Mouse (Mus musculus) gastrocnemius, postnatal 25 days (tissue): ENCODE measurements around the gene Ski. TPM values are rescaled to one million over a fixed set of nuclear protein-coding genes. Genes with fewer than 3 reads are reported as not detected.

Experiments
- DNase-seq: peaks from one replicate; pipeline ENCODE4 v3.0.0; 2022
- total RNA-seq, 2 experiments: library from RNA; stranded (reverse); gene quantifications; 1 replicate in 1 of 2; 2 replicates in 1 of 2; pipeline ENCODE4 v1.2.3; 2021

Gene Ski
- total RNA-seq, 2 experiments from 2014 or later, result 31.3 to 34.7 TPM

GRCm38 (mm10) chr4:155214188-155214587 lies 8.2 kb downstream of the Ski start:
- no peak for DNase-seq

DNA sequence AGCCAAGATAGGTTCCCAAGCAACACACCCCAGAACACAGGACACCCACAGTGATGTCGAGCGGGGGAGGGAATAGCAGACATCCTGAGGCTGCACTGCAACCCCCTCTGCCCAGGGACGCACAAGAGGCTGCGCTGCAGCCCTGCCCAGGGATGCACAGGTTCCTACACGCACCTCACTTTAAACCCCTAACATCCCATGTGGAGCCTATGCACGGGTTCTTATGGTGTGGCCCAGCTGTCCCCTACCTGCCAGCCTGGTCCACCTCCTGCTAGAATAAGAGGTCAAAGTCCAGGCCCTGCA lies 8.7 kb downstream of the Ski start:
- DNase-seq, result no peak

- DNase-seq, result no peak
Observed at GRCm38 (mm10) chr4:155213052-155213751, 9.2 kb downstream of the Ski start.

DNA sequence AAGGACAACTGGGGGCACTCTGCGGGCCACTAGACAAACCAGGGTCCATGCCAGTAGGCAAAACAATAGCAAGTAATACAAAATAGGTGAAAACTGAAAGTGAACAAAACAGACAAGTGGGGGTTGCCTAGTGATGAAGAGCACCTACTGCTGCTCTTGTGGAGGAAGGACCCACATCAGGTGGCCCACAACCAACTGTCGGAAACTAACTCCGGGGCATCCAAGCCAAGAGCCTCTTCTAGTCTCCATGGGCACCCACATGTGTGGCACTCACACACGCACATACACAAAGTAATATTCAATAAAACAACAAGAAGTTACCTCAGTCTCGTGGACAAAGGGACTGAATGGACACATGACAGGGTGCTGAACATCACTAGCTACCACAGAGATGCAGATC lies 12.9 kb downstream of the Ski start:
- DNase-seq, result no peak

GRCm38 (mm10) chr4:155209079-155209478 lies 13.3 kb downstream of the Ski start:
- DNase-seq, result no peak

GRCm38 (mm10) chr4:155208613-155209012 lies 13.8 kb downstream of the Ski start:
- DNase-seq, result no peak

DNA sequence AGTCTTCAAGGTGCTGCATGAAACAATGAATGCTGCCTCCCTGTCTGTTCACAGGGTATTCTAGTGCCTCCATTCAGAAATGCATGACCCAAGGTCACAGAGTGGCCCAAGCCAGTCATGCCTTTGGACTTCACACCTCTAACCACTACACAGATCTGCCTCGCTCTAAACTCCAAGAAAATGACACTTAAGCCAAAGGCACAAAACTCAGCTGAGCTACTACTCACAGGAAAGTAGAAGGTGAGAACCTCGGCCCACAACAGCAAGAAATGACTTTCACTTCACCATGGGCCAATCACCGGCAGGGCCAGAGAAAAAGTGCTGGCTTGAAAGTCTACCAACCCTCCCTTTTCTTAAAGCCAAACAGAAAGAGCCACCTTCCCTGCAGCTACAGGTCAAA lies 14.6 kb downstream of the Ski start:
- DNase-seq, result no peak

DNA sequence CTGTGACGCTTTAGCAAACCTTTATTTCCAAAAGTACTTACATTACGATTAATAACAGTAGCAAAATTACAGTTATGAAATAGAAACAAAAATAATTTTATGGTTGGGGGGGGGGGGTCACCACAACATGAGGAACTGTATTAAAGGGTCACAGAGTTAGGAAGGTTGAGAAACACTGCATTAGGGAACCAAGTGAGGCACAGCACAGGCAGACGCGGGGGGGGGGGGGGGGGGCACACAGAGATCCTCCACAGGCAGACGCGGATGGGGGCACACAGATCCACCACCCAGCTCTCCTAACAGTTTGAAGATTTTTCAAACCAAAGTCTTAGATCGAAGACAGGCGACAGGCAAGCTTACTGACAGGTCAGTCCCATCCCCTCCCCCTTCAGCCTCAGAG lies 15.9 kb downstream of the Ski start:
- no peak for DNase-seq

DNA sequence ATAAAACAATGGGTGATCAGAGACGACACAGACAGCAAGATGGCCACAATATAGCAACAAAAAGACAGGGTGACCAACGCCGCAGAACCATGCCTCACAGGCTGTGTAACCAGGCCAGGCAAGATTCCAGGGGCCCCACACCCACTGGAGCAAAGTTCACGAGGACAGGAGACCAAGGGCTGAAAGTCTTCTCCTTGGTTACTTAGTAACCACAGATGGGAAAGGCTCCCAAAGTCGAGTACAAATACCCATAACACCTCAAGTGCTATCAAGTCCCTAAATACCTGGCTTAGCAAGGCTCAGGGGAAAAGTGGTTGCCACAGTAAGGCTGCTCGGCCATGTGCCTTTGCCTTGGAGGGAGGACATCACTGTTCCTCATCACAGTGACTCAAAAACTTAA lies 16.5 kb downstream of the Ski start:
- DNase-seq, result no peak

DNA sequence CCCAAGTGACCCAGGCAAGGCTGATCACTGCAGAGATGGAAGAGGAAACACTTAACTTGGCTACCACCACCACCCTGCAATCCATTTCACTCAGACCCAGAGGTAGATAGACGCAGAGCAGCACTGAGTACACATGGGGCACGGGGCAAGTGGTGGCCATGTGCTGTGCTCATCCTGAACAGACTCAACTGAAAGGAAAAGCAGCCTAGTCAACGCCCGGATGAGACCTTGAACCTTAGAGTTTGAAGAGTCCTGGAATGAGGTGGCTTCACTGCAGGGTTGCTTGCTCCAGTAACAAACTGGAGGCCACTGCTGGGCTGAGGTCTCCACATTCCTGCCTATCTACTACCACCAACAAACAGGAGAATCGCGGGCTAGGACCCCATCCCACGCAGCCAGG lies 20.6 kb downstream of the Ski start:
- DNase-seq, result no peak

DNA sequence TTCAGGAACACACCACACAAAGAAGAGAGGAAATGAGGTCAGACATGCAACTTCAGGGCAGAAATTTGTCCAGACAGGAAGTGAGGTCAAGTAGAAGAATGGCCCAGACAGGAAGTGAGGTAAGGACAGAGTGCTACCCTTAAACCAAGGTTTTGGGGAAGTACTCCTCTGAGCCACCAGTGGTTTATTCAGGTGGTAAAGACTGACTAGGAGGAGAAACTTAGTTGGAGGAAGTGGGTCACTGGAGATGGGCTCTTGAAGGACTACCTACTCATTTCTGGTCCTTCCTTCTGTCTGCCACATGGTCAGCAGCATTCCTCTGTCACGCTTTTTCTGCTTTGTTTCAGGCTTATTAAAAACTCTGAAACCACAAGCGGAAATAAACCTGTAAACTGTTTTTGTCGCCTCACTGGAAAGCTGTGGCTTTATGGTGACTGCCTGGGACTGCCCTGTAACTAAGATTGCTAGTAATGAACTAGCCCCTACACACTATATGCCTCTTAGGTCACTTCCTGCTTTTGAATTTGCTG lies 21.5 kb downstream of the Ski start:
- DNase-seq, result no peak

DNA sequence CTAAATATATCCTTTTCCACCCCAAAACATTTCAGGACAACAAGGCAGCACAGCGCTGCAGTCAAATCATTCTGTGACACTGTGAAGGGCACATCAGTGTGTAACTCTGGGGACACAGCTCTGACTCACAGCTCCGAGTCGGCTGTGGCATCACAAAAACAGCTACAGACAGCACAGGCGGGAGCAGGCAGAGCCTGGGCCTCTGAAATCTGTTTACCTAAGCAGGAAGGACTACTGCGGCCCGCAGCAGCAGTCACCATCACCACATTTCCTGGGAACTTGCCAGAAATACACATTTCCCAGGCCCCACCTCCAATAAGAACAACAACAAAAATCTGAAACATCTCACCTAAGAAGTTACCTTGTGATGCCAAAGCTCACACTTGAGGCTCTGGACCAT lies 24.7 kb downstream of the Ski start:
- DNase-seq, result no peak

DNA sequence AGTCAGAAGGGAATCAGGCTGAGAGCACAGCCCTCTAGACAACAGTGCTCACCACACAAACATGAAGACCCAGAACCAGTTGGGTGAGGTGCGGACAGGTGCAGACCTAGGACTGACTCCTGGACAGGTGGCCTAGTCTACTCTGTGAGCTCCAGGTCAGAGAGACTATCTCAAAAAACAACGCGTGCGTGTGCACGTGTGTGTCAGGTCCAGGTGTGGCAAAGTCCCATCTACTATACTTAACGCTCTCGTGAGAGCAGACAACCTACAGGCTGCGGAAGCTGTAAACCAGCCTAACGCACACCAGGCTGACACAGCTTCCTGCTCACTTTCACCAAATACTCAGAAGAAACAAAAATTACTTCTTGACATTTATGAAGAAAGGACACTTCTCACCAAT lies 27.2 kb downstream of the Ski start:
- no peak for DNase-seq

- no peak for DNase-seq
Observed at GRCm38 (mm10) chr4:155190275-155190674, 32.1 kb downstream of the Ski start.

DNA sequence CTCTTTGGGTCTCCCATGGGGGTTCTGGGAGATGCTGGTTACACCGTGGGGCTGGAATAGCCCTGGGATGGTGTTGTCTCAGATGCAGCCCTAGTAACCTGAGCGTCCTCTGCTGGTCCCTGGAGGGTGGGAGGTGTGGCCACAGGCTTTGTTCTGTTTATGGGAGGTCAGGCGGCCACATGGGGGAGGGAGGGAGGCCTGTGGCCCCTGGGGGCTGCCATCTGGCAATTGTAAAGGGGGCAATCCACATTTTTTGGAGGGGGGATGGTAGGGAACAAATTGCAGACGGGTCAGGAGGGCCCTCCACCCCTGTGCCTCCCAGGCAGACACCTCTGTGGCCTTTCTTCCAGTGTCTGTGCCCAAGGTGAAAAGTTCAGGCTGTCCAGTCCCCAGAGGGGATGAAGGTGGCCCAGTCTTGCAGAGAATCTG lies 32.7 kb downstream of the Ski start:
- DNase-seq, result no peak

- DNase-seq, result no peak
Observed at GRCm38 (mm10) chr4:155188803-155189202, 33.6 kb downstream of the Ski start.

DNA sequence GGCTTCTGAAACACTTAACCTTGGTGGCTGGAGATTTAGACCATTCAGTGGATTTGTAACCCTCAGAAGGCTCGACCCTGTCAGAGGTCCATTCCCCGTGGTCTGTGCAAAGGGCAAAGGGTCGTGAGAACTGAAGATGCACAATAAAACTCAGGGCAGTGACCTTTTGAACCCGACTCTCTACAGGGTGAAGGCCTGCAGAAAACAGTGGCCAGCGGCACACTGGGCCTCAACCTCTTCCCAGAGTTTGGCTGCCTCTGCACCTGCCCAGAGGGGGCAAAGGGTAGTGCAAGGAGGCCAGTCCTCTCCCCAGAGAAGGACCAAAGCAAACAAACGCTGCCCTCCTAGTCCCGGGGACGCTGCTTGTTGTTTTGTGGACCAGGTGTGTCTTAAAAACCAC lies 34.1 kb downstream of the Ski start:
- DNase-seq, result no peak

GRCm38 (mm10) chr4:155187192-155187674 lies 35.2 kb downstream of the Ski start:
- no peak for DNase-seq

- DNase-seq, result no peak
Observed at GRCm38 (mm10) chr4:155185845-155186244, 36.5 kb downstream of the Ski start.

DNA sequence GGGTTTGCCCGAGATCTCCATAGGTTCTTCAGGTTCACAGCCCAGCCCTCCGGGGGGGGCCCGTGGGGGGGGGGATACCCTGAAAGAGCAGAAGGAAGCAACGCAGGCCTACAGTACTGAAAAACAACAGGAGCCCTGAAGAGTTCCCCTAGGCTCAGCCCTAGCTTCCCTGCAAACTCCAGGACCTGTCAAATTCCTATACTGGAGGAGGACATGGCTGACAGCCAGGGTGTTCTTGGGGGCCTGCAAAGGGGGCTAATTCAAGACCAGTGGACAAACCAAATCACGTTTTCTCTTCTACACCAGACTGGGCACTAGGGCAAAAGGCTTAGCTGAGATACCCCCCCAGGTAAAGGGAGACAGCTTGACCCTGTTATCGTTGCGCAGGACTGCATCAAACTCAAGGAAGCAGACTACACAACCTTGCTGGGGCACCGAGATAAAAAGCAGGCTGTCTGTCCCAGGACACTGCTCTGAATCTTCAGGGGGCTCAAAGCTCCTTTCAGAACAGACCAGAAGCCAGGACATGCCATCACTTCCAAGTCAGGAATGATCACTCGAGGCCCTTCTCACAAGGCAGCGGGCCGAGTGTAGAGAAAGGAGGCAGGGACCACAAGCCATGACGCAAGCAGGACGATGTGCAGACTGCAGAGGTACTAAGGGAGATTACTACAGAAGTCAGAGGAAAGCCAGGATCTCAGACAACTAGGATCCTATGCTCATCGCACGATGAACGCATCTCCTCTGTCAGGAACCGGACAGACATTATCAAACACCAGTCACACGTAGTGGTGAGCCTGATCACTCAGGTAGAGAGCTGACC lies 37.9 kb downstream of the Ski start:
- no peak for DNase-seq

DNA sequence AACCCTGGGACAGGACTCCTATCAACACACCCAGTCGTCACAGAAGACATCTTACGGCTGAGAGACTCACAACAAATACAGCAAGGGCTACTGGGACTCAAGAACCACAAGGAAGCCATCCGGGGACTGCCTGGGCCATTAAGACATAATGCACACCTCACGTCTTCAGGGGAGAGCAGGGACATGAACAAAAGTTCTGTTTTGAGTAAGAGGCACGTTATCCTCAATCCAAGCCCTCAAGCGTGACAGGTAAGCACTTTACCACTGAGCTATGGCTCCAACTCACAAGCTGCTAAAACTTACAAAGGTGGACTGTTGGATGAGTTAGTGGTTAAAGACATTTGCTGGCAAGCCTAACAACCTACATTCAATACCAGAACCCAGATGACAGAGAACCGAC lies 39.2 kb downstream of the Ski start:
- DNase-seq, result no peak

DNA sequence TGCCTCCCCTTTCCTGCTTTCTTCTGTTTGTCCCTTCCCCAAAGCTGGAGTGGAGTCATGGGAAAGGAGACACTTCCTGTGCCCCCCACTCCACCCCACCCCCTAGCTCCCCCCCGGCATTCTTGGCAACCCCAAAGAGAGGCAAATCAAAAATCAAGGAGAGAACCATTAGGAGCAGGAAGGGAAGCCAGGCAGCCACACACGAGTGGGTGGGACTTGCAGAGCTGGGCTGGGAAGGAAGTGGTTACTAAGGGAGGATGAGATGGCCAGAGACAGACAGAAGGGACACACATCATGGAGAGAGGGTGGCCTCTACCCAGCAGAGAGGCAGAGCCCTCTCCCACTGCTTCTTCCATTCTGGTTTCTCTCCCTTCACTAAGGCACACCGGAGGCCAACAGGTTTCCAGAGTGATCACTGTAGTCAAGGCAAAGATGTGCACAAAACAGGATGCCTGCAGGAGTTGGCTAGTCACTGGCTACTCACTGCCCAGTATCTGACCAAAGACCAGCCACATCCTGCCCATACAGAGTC lies 43.3 kb downstream of the Ski start:
- no peak for DNase-seq

DNA sequence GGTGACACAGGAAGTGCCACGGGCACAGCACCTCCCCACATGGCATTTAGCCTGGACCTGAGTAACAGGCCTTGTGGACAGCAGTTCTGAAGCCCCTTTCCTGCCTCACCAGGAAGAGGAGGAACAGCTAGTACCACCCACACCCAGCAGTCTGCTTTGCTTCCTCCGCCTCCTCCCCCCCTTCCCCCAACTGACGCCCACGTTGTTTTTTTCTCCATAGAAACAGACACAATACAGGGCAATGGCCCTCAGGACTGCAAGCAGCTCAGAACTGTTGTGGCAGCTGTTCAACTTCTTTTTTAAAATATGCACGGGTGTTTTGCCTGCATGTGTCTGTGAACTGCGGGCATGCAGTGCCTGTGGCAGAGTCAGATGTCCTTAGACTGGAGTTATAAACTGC lies 44.1 kb downstream of the Ski start:
- DNase-seq, result peak; percentile 75
